ENCODE assay signal across 8 mouse cellular contexts in genomic region chr15:7129127-7129943, GRCm38 (mm10). TPM values are rescaled to one million over a fixed set of nuclear protein-coding genes. Genes with fewer than 3 reads are reported as not detected.
DNase-seq lines count a peak whose midpoint lies in the region; TF ChIP-seq lines count a peak whose summit lies in the region.

No protein-coding gene starts in this region.

- H3K4me3 ChIP-seq in limb, embryonic 10.5 days: peak overlapping the region; percentile 86
- H3K4me3 ChIP-seq in midbrain, embryonic 10.5 days: peak overlapping the region; percentile 78
- peak overlapping the region; percentile 79 for H3K4me3 ChIP-seq in small intestine, adult 2 months (ENCODE audit: low read depth, low read length)

- TF ChIP-seq CTCF in small intestine, adult 2 months (IDR thresholded peaks at IDR 0.05; ENCODE audit: extremely low read depth, insufficient read length, insufficient replicate concordance, low read depth, low read length): no peak

- H3K27ac ChIP-seq in limb, embryonic 10.5 days: peak overlapping the region; percentile 92
- peak overlapping the region; percentile 91 for H3K27ac ChIP-seq in midbrain, embryonic 10.5 days (replicated peaks)
- H3K27ac ChIP-seq in small intestine, adult 2 months (ENCODE audit: insufficient read depth, low read depth, low read length): peak overlapping the region; percentile 72

- no peaks in the 10 kb centered on the region for H3K9me3 ChIP-seq in limb, embryonic 10.5 days (replicated peaks)
- H3K9me3 ChIP-seq in midbrain, embryonic 10.5 days (replicated peaks): no peaks in the 10 kb centered on the region

- H3K36me3 ChIP-seq in limb, embryonic 10.5 days: peaks cover 3% of the 10 kb centered on the region; the same call in 1 of the 2 replicates
- H3K36me3 ChIP-seq in midbrain, embryonic 10.5 days: no peaks in the 10 kb centered on the region
- H3K36me3 ChIP-seq in small intestine, adult 2 months (ENCODE audit: control insufficient read depth, insufficient read depth, low read length): no peaks in the 10 kb centered on the region

- peak; percentile 97 for DNase-seq in adrenal gland, postnatal 10 days
- DNase-seq in embryo, embryonic 11.5 days (ENCODE audit: low read depth, low spot score): peak; percentile 68
- peak; percentile 100 for DNase-seq in heart, adult 11 months
- DNase-seq in kidney, adult 18-20 months: peak; percentile 88
- peak; percentile 87 for DNase-seq in limb, embryonic 10.5 days (ENCODE audit: low spot score)
- peak; percentile 80 for DNase-seq in midbrain, embryonic 10.5 days (ENCODE audit: low spot score)
- no peak for DNase-seq in T-cell, adult 2 months (ENCODE audit: low spot score)

- WGBS in limb, embryonic 10.5 days: under 1% methylated on average over 108 of the region's 116 CpGs
- WGBS in midbrain, embryonic 10.5 days: under 1% methylated on average over 91 of the region's 116 CpGs
- 1% methylated on average over 113 of the region's 116 CpGs for WGBS in small intestine, adult 2 months

- TF ChIP-seq POLR2A in small intestine, adult 2 months (IDR thresholded peaks at IDR 0.05; ENCODE audit: low read depth, low read length): peak; percentile 64

- H3K27me3 ChIP-seq in limb, embryonic 10.5 days (ENCODE audit: low read depth, poor library complexity, severe bottlenecking): no peaks in the 10 kb centered on the region; the same call in 1 of the 2 replicates
- peaks cover 54% of the 10 kb centered on the region for H3K27me3 ChIP-seq in midbrain, embryonic 10.5 days (ENCODE audit: low read depth, poor library complexity, severe bottlenecking)
- H3K27me3 ChIP-seq in small intestine, adult 2 months (ENCODE audit: control insufficient read depth, insufficient read depth, low read length): peaks cover 28% of the 10 kb centered on the region

- H3K4me1 ChIP-seq in limb, embryonic 10.5 days: peaks cover 25% of the 10 kb centered on the region
- H3K4me1 ChIP-seq in midbrain, embryonic 10.5 days: peaks cover 34% of the 10 kb centered on the region
- H3K4me1 ChIP-seq in small intestine, adult 2 months (ENCODE audit: control insufficient read depth, insufficient read depth, insufficient read length, low read length): no peaks in the 10 kb centered on the region; the same call in 1 of the 2 replicates

RNA-seq across cellular contexts. Expression of gene Lifr, which starts 38.9 kb away (rescaled TPM):
- total RNA-seq in adrenal gland, postnatal 10 days (2021): 10 to 100 TPM; 69.5 to 75.8 TPM
- 12.0 and 12.1 TPM in 2 replicates for polyA plus RNA-seq in limb, embryonic 10.5 days (2016; fragmentation: Nextera tagmentation; extraction: Ambion mirVana)
- 10.0 and 10.1 TPM in 2 replicates for polyA plus RNA-seq in midbrain, embryonic 10.5 days (2016; fragmentation: Nextera tagmentation; extraction: Ambion mirVana)
- polyA plus RNA-seq in small intestine, adult 2 months (2012; rRNA removed): 26.8 and 29.9 TPM in 2 replicates
